Mouse (Mus musculus): ENCODE results near the gene Nck2.

GRCm38 (mm10) chr1:43400655-43401054 lies 43.7 kb upstream of the Nck2 start:
- TF ChIP-seq CTCF (IDR thresholded peaks at IDR 0.05; ENCODE audit: low read depth) (no peak), EP300 (IDR thresholded peaks at IDR 0.05; ENCODE audit: low read depth) (no peak)
